Mouse (Mus musculus): ENCODE results near the gene Azin2. TPM values are rescaled to one million over a fixed set of nuclear protein-coding genes. Genes with fewer than 3 reads are reported as not detected.

Azin2 gene
- polyA plus RNA-seq (2012; fragmentation: generic; extraction: Trizol) = 12.5 TPM
- long read RNA-seq, experiment 1, partial matches to known transcripts = 3 of 9 reads
- long read RNA-seq, experiment 1, other reads (novel, unspliced or antisense) = 5 of 9 reads
- long read RNA-seq, experiment 2, partial matches to known transcripts = 0 of 3 reads
- long read RNA-seq, experiment 2, other reads (novel, unspliced or antisense) = 2 of 3 reads

- Histone ChIP-seq H3K79me2 (ENCODE audit: control insufficient read depth, insufficient read depth) (peaks cover 9% of the 10 kb centered on the region), H3ac (ENCODE audit: control insufficient read depth, insufficient read length, low read depth) (peak within 1 kb of the TSS; percentile 83), H3K36me3 (ENCODE audit: control insufficient read depth, insufficient read depth) (no peaks in the 10 kb centered on the region), H3K27me3 (ENCODE audit: control insufficient read depth, insufficient read depth, insufficient read length) (no peaks in the 10 kb centered on the region), H3K4me3 (ENCODE audit: insufficient read depth, poor library complexity, severe bottlenecking) (peak within 1 kb of the TSS; percentile 49), H3K79me3 (ENCODE audit: low read depth) (no peaks in the 10 kb centered on the region)
- TF ChIP-seq USF1 (IDR thresholded peaks at IDR 0.05; ENCODE audit: low read depth) (no peak), MAX (IDR thresholded peaks at IDR 0.05) (no peak), CTCF (IDR thresholded peaks at IDR 0.05; ENCODE audit: control insufficient read depth, insufficient read depth, insufficient read length) (no peak), MYOD1 (IDR thresholded peaks at IDR 0.05; ENCODE audit: control insufficient read depth, insufficient read length, low read depth) (no peak), CEBPB (IDR thresholded peaks at IDR 0.05; ENCODE audit: low read depth) (no peak), FOSL1 (IDR thresholded peaks at IDR 0.05; ENCODE audit: insufficient read depth, low read length, poor library complexity, severe bottlenecking) (no peak), MYOG (IDR thresholded peaks at IDR 0.05; ENCODE audit: control insufficient read depth, extremely low read depth, insufficient read length) (no peak)
Measured at GRCm38 (mm10) chr4:128962029-128962925, at the start of gene Azin2. Azin2 (minus strand) TSS chr4:128962442.

GRCm38 (mm10) chr4:129011604-129012121 lies 49.4 kb upstream of the Azin2 start:
- Histone ChIP-seq H3K27me3 (ENCODE audit: control insufficient read depth, insufficient read depth, insufficient read length) (no peaks in the 10 kb centered on the region), H3K79me3 (ENCODE audit: low read depth) (no peaks in the 10 kb centered on the region), H3K36me3 (ENCODE audit: control insufficient read depth, insufficient read depth) (peaks cover 42% of the 10 kb centered on the region), H3K79me2 (ENCODE audit: control insufficient read depth, insufficient read depth) (peaks cover 18% of the 10 kb centered on the region), H3ac (ENCODE audit: control insufficient read depth, insufficient read length, low read depth) (no peak overlapping the region), H3K4me3 (ENCODE audit: insufficient read depth, poor library complexity, severe bottlenecking) (no peak overlapping the region)
- peak; percentile 89 for TF ChIP-seq FOSL1 (IDR thresholded peaks at IDR 0.05; ENCODE audit: insufficient read depth, low read length, poor library complexity, severe bottlenecking)
- TF ChIP-seq CTCF (IDR thresholded peaks at IDR 0.05; ENCODE audit: control insufficient read depth, insufficient read depth, insufficient read length) = no peak
- peak; percentile 64 for TF ChIP-seq USF1 (IDR thresholded peaks at IDR 0.05; ENCODE audit: low read depth)
- TF ChIP-seq CEBPB (IDR thresholded peaks at IDR 0.05; ENCODE audit: low read depth) = no peak
- peak; percentile 94 for TF ChIP-seq MAX (IDR thresholded peaks at IDR 0.05)
- no peak for TF ChIP-seq MYOG (IDR thresholded peaks at IDR 0.05; ENCODE audit: control insufficient read depth, extremely low read depth, insufficient read length)
- TF ChIP-seq MYOD1 (IDR thresholded peaks at IDR 0.05; ENCODE audit: control insufficient read depth, insufficient read length, low read depth) = peak; percentile 98

- Histone ChIP-seq H3ac (ENCODE audit: control insufficient read depth, insufficient read length, low read depth) (peak overlapping the region; percentile 42), H3K36me3 (ENCODE audit: control insufficient read depth, insufficient read depth) (peaks cover 63% of the 10 kb centered on the region), H3K4me3 (ENCODE audit: insufficient read depth, poor library complexity, severe bottlenecking) (no peak overlapping the region), H3K27me3 (ENCODE audit: control insufficient read depth, insufficient read depth, insufficient read length) (no peaks in the 10 kb centered on the region), H3K79me2 (ENCODE audit: control insufficient read depth, insufficient read depth) (peaks cover 31% of the 10 kb centered on the region), H3K79me3 (ENCODE audit: low read depth) (no peaks in the 10 kb centered on the region)
- TF ChIP-seq FOSL1 (IDR thresholded peaks at IDR 0.05; ENCODE audit: insufficient read depth, low read length, poor library complexity, severe bottlenecking) (no peak), MYOG (IDR thresholded peaks at IDR 0.05; ENCODE audit: control insufficient read depth, extremely low read depth, insufficient read length) (no peak), MAX (IDR thresholded peaks at IDR 0.05) (no peak), MYOD1 (IDR thresholded peaks at IDR 0.05; ENCODE audit: control insufficient read depth, insufficient read length, low read depth) (no peak), CEBPB (IDR thresholded peaks at IDR 0.05; ENCODE audit: low read depth) (no peak), USF1 (IDR thresholded peaks at IDR 0.05; ENCODE audit: low read depth) (no peak), CTCF (IDR thresholded peaks at IDR 0.05; ENCODE audit: control insufficient read depth, insufficient read depth, insufficient read length) (no peak)
Measured at GRCm38 (mm10) chr4:129009521-129009920, 47.3 kb upstream of the Azin2 start.

- Histone ChIP-seq H3ac (ENCODE audit: control insufficient read depth, insufficient read length, low read depth) (no peak overlapping the region), H3K36me3 (ENCODE audit: control insufficient read depth, insufficient read depth) (peaks cover 67% of the 10 kb centered on the region), H3K4me3 (ENCODE audit: insufficient read depth, poor library complexity, severe bottlenecking) (no peak overlapping the region), H3K79me3 (ENCODE audit: low read depth) (peaks cover 6% of the 10 kb centered on the region), H3K27me3 (ENCODE audit: control insufficient read depth, insufficient read depth, insufficient read length) (no peaks in the 10 kb centered on the region), H3K79me2 (ENCODE audit: control insufficient read depth, insufficient read depth) (peaks cover 31% of the 10 kb centered on the region)
- TF ChIP-seq USF1 (IDR thresholded peaks at IDR 0.05; ENCODE audit: low read depth) (peak; percentile 72), MYOD1 (IDR thresholded peaks at IDR 0.05; ENCODE audit: control insufficient read depth, insufficient read length, low read depth) (peak; percentile 57), CEBPB (IDR thresholded peaks at IDR 0.05; ENCODE audit: low read depth) (no peak)
Measured at GRCm38 (mm10) chr4:129008672-129009071, 46.4 kb upstream of the Azin2 start.

- no peak for TF ChIP-seq MAX (IDR thresholded peaks at IDR 0.05)
- TF ChIP-seq MYOD1 (IDR thresholded peaks at IDR 0.05; ENCODE audit: control insufficient read depth, insufficient read length, low read depth) = no peak
- no peak for TF ChIP-seq USF1 (IDR thresholded peaks at IDR 0.05; ENCODE audit: low read depth)
- Histone ChIP-seq H3K36me3 (ENCODE audit: control insufficient read depth, insufficient read depth) (peaks cover 73% of the 10 kb centered on the region), H3K79me2 (ENCODE audit: control insufficient read depth, insufficient read depth) (peaks cover 31% of the 10 kb centered on the region), H3K79me3 (ENCODE audit: low read depth) (peaks cover 6% of the 10 kb centered on the region), H3ac (ENCODE audit: control insufficient read depth, insufficient read length, low read depth) (no peak overlapping the region), H3K27me3 (ENCODE audit: control insufficient read depth, insufficient read depth, insufficient read length) (no peaks in the 10 kb centered on the region), H3K4me3 (ENCODE audit: insufficient read depth, poor library complexity, severe bottlenecking) (no peak overlapping the region)
Measured at GRCm38 (mm10) chr4:129008006-129008519, 45.8 kb upstream of the Azin2 start.
